Mouse (Mus musculus): ENCODE measurements around the gene Mrps34. TPM values are rescaled to one million over a fixed set of nuclear protein-coding genes. Genes with fewer than 3 reads are reported as not detected.

Gene Mrps34
- polyA plus RNA-seq, 1 experiment from 2014 or later, result 79.2 TPM

- no peak overlapping the region for H3K27ac ChIP-seq (replicated peaks)
- H3K27me3 ChIP-seq (replicated peaks), result no peaks in the 10 kb centered on the region
- H3K4me3 ChIP-seq, result 0 out of 2 replicates have a peak overlapping the region, but pooled peaks have one; percentile 87
- peaks cover 67% of the 10 kb centered on the region for H3K36me3 ChIP-seq
- H3K4me1 ChIP-seq, result peaks cover 40% of the 10 kb centered on the region
- no peaks in the 10 kb centered on the region for H3K9me3 ChIP-seq
- no peak overlapping the region for H3K4me2 ChIP-seq
- WGBS, result 80% methylated on average over 2 of the region's 2 CpGs
- no peak overlapping the region for H3K9ac ChIP-seq
- no peak for ATAC-seq (ENCODE audit: extremely low read depth, insufficient number of reproducible peaks, low FRiP score, low TSS enrichment)
These were observed 1.6 kb upstream of the Mrps34 start for GRCm38 (mm10) chr17:24893276-24893675.

GRCm38 (mm10) chr17:24894061-24894994 is 588 bp upstream of the Mrps34 start:
- ATAC-seq (ENCODE audit: extremely low read depth, insufficient number of reproducible peaks, low FRiP score, low TSS enrichment), result no peak
- WGBS, result 9% methylated on average over 31 of the region's 31 CpGs
- Histone ChIP-seq H3K27ac (replicated peaks) (peak overlapping the region; percentile 86), H3K9ac (peak overlapping the region; percentile 93), H3K4me1 (peaks cover 44% of the 10 kb centered on the region), H3K4me2 (peak overlapping the region; percentile 100), H3K4me3 (peak overlapping the region; percentile 87), H3K9me3 (no peaks in the 10 kb centered on the region), H3K36me3 (peaks cover 70% of the 10 kb centered on the region), H3K27me3 (replicated peaks) (no peaks in the 10 kb centered on the region)

GRCm38 (mm10) chr17:24895571-24896240 is 790 bp downstream of the Mrps34 start:
- Histone ChIP-seq H3K36me3 (peaks cover 70% of the 10 kb centered on the region), H3K9me3 (no peaks in the 10 kb centered on the region), H3K9ac (peak overlapping the region; percentile 93), H3K27me3 (replicated peaks) (no peaks in the 10 kb centered on the region), H3K4me2 (peak overlapping the region; percentile 100), H3K4me1 (peaks cover 46% of the 10 kb centered on the region), H3K27ac (replicated peaks) (peak overlapping the region; percentile 86), H3K4me3 (peak overlapping the region; percentile 87)
- ATAC-seq (ENCODE audit: extremely low read depth, insufficient number of reproducible peaks, low FRiP score, low TSS enrichment), result no peak
- WGBS, result 9% methylated on average over 23 of the region's 23 CpGs

- H3K27me3 ChIP-seq (replicated peaks), result no peaks in the 10 kb centered on the region
- H3K9ac ChIP-seq, result peak within 1 kb of the TSS; percentile 93
- H3K4me3 ChIP-seq, result peak within 1 kb of the TSS; percentile 87
- no peaks in the 10 kb centered on the region for H3K9me3 ChIP-seq
- H3K36me3 ChIP-seq, result peaks cover 70% of the 10 kb centered on the region
- peak; percentile 51 for ATAC-seq (ENCODE audit: extremely low read depth, insufficient number of reproducible peaks, low FRiP score, low TSS enrichment)
- H3K4me1 ChIP-seq, result peaks cover 46% of the 10 kb centered on the region
- peak within 1 kb of the TSS; percentile 100 for H3K4me2 ChIP-seq
- peak within 1 kb of the TSS; percentile 86 for H3K27ac ChIP-seq (replicated peaks)
- WGBS, result 2% methylated on average over 50 of the region's 50 CpGs
These were observed 1.5 kb downstream of the Mrps34 start, which contains the start of gene Nme3 for GRCm38 (mm10) chr17:24896241-24896992. Gene Nme3, plus strand, starts transcription at chr17:24896500.

DNA sequence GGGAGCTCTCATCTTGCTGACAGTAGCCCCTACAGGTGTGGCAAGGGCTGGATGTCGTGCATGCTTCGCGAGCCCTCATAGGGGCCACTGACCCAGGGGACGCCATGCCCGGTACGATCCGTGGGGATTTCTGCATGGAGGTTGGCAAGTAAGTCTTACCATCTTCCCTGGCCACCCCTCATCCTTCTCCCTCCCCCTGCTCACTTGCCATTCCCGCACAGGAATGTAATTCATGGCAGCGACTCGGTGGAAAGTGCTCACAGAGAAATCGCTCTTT is 2.0 kb downstream of the Mrps34 start:
- H3K36me3 ChIP-seq, result peaks cover 70% of the 10 kb centered on the region
- H3K4me2 ChIP-seq, result peak overlapping the region; percentile 100
- 0 out of 2 replicates have a peak overlapping the region, but pooled peaks have one; percentile 86 for H3K27ac ChIP-seq (replicated peaks)
- H3K9me3 ChIP-seq, result no peaks in the 10 kb centered on the region
- peaks cover 46% of the 10 kb centered on the region for H3K4me1 ChIP-seq
- H3K27me3 ChIP-seq (replicated peaks), result no peaks in the 10 kb centered on the region
- WGBS, result 44% methylated on average over 11 of the region's 11 CpGs
- peak overlapping the region; percentile 93 for H3K9ac ChIP-seq
- H3K4me3 ChIP-seq, result peak overlapping the region; percentile 87
- ATAC-seq (ENCODE audit: extremely low read depth, insufficient number of reproducible peaks, low FRiP score, low TSS enrichment), result no peak

- no peak for ATAC-seq (ENCODE audit: extremely low read depth, insufficient number of reproducible peaks, low FRiP score, low TSS enrichment)
- H3K36me3 ChIP-seq, result peaks cover 70% of the 10 kb centered on the region
- H3K27me3 ChIP-seq (replicated peaks), result no peaks in the 10 kb centered on the region
- peak overlapping the region; percentile 87 for H3K4me3 ChIP-seq
- H3K9me3 ChIP-seq, result no peaks in the 10 kb centered on the region
- WGBS, result 72% methylated on average over 4 of the region's 4 CpGs
- H3K4me1 ChIP-seq, result peaks cover 46% of the 10 kb centered on the region
- no peak overlapping the region for H3K27ac ChIP-seq (replicated peaks)
- peak overlapping the region; percentile 30; the same call in 1 of the 2 replicates for H3K9ac ChIP-seq
- H3K4me2 ChIP-seq, result peak overlapping the region; percentile 100
These were observed 2.7 kb downstream of the Mrps34 start for GRCm38 (mm10) chr17:24897600-24897999.

- peak overlapping the region; percentile 13; the same call in 1 of the 2 replicates for H3K27ac ChIP-seq (replicated peaks)
- H3K36me3 ChIP-seq, result peaks cover 70% of the 10 kb centered on the region
- no peaks in the 10 kb centered on the region for H3K9me3 ChIP-seq
- WGBS, result 75% methylated on average over 4 of the region's 4 CpGs
- H3K4me2 ChIP-seq, result no peak overlapping the region
- peak overlapping the region; percentile 33 for H3K9ac ChIP-seq
- no peak for ATAC-seq (ENCODE audit: extremely low read depth, insufficient number of reproducible peaks, low FRiP score, low TSS enrichment)
- peak overlapping the region; percentile 87; the same call in 1 of the 2 replicates for H3K4me3 ChIP-seq
- no peaks in the 10 kb centered on the region for H3K27me3 ChIP-seq (replicated peaks)
- H3K4me1 ChIP-seq, result peaks cover 46% of the 10 kb centered on the region
These were observed 3.3 kb downstream of the Mrps34 start for GRCm38 (mm10) chr17:24898041-24898854.

DNA sequence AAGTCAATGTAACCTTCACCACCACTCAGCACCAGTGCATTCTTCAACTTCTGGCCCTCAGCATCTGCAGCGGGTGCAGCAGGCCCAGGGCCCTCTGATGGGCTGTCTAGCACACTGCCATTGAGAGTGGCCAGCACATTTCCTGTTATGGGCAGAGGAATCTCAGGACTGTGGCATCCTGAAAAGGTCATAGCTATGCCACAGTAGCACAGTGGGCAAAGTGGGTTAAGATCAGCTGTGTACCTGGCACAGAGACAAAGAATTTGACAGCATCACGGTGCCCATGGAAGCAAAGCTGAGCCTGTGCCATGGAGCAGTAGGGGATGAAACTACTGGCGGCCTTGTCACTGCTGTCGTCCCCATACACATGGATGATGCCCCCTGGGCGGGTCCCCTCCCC is 4.2 kb downstream of the Mrps34 start:
- no peak overlapping the region for H3K4me2 ChIP-seq
- ATAC-seq (ENCODE audit: extremely low read depth, insufficient number of reproducible peaks, low FRiP score, low TSS enrichment), result no peak
- no peaks in the 10 kb centered on the region for H3K9me3 ChIP-seq
- H3K27me3 ChIP-seq (replicated peaks), result no peaks in the 10 kb centered on the region
- H3K27ac ChIP-seq (replicated peaks), result no peak overlapping the region; the same call in 1 of the 2 replicates
- peaks cover 38% of the 10 kb centered on the region for H3K4me1 ChIP-seq
- H3K9ac ChIP-seq, result no peak overlapping the region
- peaks cover 74% of the 10 kb centered on the region for H3K36me3 ChIP-seq
- WGBS, result 69% methylated on average over 5 of the region's 5 CpGs
- no peak overlapping the region for H3K4me3 ChIP-seq

DNA sequence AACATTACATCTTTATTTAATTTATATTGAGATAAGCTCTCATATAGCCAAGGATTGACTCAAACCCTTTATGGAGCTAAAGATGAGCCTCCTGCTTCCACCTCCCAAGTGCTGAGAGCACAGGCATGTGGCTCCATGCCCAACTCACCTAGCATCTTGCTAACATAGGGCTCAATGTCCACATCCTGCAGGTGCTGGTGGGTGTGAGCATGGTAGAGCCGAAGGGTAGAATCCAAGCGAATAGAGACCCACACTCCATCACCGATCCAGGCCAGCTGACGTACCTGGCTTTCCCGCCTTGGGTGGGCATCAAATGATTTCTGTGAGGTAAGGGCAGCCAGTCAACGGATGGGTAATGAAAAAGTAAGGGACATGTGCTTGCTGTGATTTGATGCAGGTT is 5.1 kb downstream of the Mrps34 start:
- Histone ChIP-seq H3K9ac (no peak overlapping the region), H3K4me3 (no peak overlapping the region), H3K27ac (replicated peaks) (no peak overlapping the region), H3K36me3 (peaks cover 82% of the 10 kb centered on the region), H3K4me1 (peaks cover 34% of the 10 kb centered on the region), H3K27me3 (replicated peaks) (no peaks in the 10 kb centered on the region), H3K9me3 (no peaks in the 10 kb centered on the region), H3K4me2 (no peak overlapping the region)
- WGBS, result 93% methylated on average over 6 of the region's 6 CpGs
- no peak for ATAC-seq (ENCODE audit: extremely low read depth, insufficient number of reproducible peaks, low FRiP score, low TSS enrichment)

DNA sequence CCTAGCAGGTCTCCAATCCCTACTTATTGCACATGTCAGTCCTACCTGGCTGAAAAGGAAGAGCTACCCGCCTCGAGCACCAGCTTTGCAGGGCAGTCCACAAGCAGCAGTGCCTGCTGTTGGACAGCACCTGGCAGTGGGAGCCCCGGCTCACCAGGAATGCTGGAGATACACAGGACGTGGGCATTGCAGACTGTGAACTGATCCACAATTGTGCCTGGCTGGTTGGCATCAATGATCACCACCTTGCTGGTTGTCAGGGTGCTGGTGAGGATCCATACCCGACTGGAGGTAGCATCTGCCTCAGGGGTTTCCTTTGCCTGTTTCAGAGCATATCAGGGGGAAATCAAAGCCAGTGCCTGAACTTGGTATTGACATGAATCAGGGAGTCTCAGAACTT is 7.2 kb downstream of the Mrps34 start:
- H3K4me3 ChIP-seq, result no peak overlapping the region
- no peaks in the 10 kb centered on the region for H3K27me3 ChIP-seq (replicated peaks)
- ATAC-seq (ENCODE audit: extremely low read depth, insufficient number of reproducible peaks, low FRiP score, low TSS enrichment), result no peak
- WGBS, result 91% methylated on average over 5 of the region's 5 CpGs
- H3K36me3 ChIP-seq, result peaks cover 100% of the 10 kb centered on the region
- no peak overlapping the region for H3K4me2 ChIP-seq
- H3K9me3 ChIP-seq, result no peaks in the 10 kb centered on the region
- H3K27ac ChIP-seq (replicated peaks), result no peak overlapping the region
- no peak overlapping the region for H3K9ac ChIP-seq
- H3K4me1 ChIP-seq, result peaks cover 19% of the 10 kb centered on the region
